Mouse (Mus musculus) spleen, adult 2 months (tissue): ENCODE data around the gene Ptprg.

ENCODE experiments used
- CTCF ChIP-seq: fragments of 200-500 bp; IDR thresholded peaks from 2 replicates; pipeline ENCODE4 v1.5.1; 2011; ENCODE audit warnings: mild to moderate bottlenecking, inconsistent platforms; ENCODE audit not compliant: insufficient read depth, insufficient read length, insufficient replicate concordance; ENCODE audit errors: extremely low read depth
- POLR2A ChIP-seq: fragments of 200-500 bp; IDR thresholded peaks from 2 replicates; pipeline ENCODE4 v1.6.1; 2011; ENCODE audit warnings: low read depth, low read length, inconsistent platforms

- TF ChIP-seq POLR2A = no peak
- no peak for TF ChIP-seq CTCF
Measured at GRCm38 (mm10) chr14:11630736-11631135, 77.4 kb downstream of the Ptprg start.
